Mouse (Mus musculus): ENCODE results near the gene Ndufa13. TPM values are rescaled to one million over a fixed set of nuclear protein-coding genes. Genes with fewer than 3 reads are reported as not detected.

Gene Ndufa13
- polyA plus RNA-seq, 1 experiment from 2014 or later, result 205 TPM

DNA sequence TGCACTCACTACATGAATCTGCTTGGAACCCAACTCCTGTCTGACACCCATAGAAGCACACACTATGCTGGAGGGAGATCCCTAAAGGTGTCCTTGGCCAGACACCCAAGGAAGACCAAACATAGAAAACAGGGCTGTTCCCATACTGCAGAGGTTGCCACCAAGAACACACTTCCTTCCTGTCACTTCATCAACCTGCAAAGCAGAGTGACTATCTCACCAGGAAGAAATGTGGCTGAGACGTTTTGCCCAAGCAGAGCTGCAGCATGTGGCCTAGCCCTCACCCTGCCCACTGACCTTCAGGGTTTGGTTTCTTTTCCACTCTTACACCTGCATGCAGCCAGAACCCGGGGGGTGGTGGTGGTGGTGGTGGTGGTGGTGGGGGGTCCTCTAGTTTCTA is 31.5 kb upstream of the Ndufa13 start:
- WGBS, result 69% methylated on average over 2 of the region's 2 CpGs
- Histone ChIP-seq H3K4me3 (ENCODE audit: low read depth, low read length) (no peak overlapping the region), H3K9ac (ENCODE audit: low read length) (no peak overlapping the region), H3K4me2 (replicated peaks; ENCODE audit: low read depth) (no peak overlapping the region), H3K4me1 (replicated peaks; ENCODE audit: control insufficient read depth, insufficient read depth) (0 out of 2 replicates have a peak, but pooled peaks cover 2% of the 10 kb centered on the region), H3K27me3 (ENCODE audit: control insufficient read depth, insufficient read depth, low read length) (no peaks in the 10 kb centered on the region), H3K9me3 (ENCODE audit: control insufficient read depth, low read length) (no peaks in the 10 kb centered on the region), H3K36me3 (ENCODE audit: control insufficient read depth, insufficient read depth, low read length) (no peaks in the 10 kb centered on the region), H3K27ac (replicated peaks) (no peak overlapping the region; the same call in 1 of the 2 replicates)
- TF ChIP-seq CTCF (IDR thresholded peaks at IDR 0.05; ENCODE audit: low read depth) (no peak), EP300 (optimal IDR thresholded peaks at IDR 0.05) (no peak)
- DNase-seq (ENCODE audit: low spot score) (no peak), ATAC-seq (ENCODE audit: low FRiP score, low TSS enrichment) (no peak)

GRCm38 (mm10) chr8:69926901-69927300 is 24.5 kb upstream of the Ndufa13 start:
- TF ChIP-seq CTCF (IDR thresholded peaks at IDR 0.05; ENCODE audit: low read depth), result no peak
- TF ChIP-seq EP300 (optimal IDR thresholded peaks at IDR 0.05), result no peak
- H3K36me3 ChIP-seq (ENCODE audit: control insufficient read depth, insufficient read depth, low read length), result no peaks in the 10 kb centered on the region; the same call in 1 of the 2 replicates
- H3K9ac ChIP-seq (ENCODE audit: low read length), result no peak overlapping the region
- no peak overlapping the region for H3K27ac ChIP-seq (replicated peaks)
- H3K9me3 ChIP-seq (ENCODE audit: control insufficient read depth, low read length), result no peaks in the 10 kb centered on the region
- ATAC-seq (ENCODE audit: low FRiP score, low TSS enrichment) (no peak), DNase-seq (ENCODE audit: low spot score) (no peak)
- no peak overlapping the region for H3K4me2 ChIP-seq (replicated peaks; ENCODE audit: low read depth)
- no peaks in the 10 kb centered on the region for H3K4me1 ChIP-seq (replicated peaks; ENCODE audit: control insufficient read depth, insufficient read depth)
- no peaks in the 10 kb centered on the region for H3K27me3 ChIP-seq (ENCODE audit: control insufficient read depth, insufficient read depth, low read length)
- H3K4me3 ChIP-seq (ENCODE audit: low read depth, low read length), result no peak overlapping the region

- Histone ChIP-seq H3K4me2 (replicated peaks; ENCODE audit: low read depth) (no peak overlapping the region), H3K4me3 (ENCODE audit: low read depth, low read length) (no peak overlapping the region), H3K36me3 (ENCODE audit: control insufficient read depth, insufficient read depth, low read length) (no peaks in the 10 kb centered on the region; the same call in 1 of the 2 replicates), H3K27ac (replicated peaks) (no peak overlapping the region), H3K9ac (ENCODE audit: low read length) (no peak overlapping the region), H3K9me3 (ENCODE audit: control insufficient read depth, low read length) (no peaks in the 10 kb centered on the region), H3K4me1 (replicated peaks; ENCODE audit: control insufficient read depth, insufficient read depth) (no peaks in the 10 kb centered on the region), H3K27me3 (ENCODE audit: control insufficient read depth, insufficient read depth, low read length) (no peaks in the 10 kb centered on the region)
- ATAC-seq (ENCODE audit: low FRiP score, low TSS enrichment) (no peak), DNase-seq (ENCODE audit: low spot score) (no peak)
- TF ChIP-seq EP300 (optimal IDR thresholded peaks at IDR 0.05) (no peak), CTCF (IDR thresholded peaks at IDR 0.05; ENCODE audit: low read depth) (no peak)
- WGBS, result 60% methylated on average over 1 of the region's 1 CpGs
Measured at GRCm38 (mm10) chr8:69923986-69924385, 21.6 kb upstream of the Ndufa13 start.

GRCm38 (mm10) chr8:69921141-69921540 is 18.8 kb upstream of the Ndufa13 start:
- DNase-seq (ENCODE audit: low spot score) (no peak), ATAC-seq (ENCODE audit: low FRiP score, low TSS enrichment) (no peak)
- H3K4me2 ChIP-seq (replicated peaks; ENCODE audit: low read depth), result no peak overlapping the region
- TF ChIP-seq EP300 (optimal IDR thresholded peaks at IDR 0.05) (no peak), CTCF (IDR thresholded peaks at IDR 0.05; ENCODE audit: low read depth) (no peak)
- H3K4me3 ChIP-seq (ENCODE audit: low read depth, low read length), result no peak overlapping the region
- H3K36me3 ChIP-seq (ENCODE audit: control insufficient read depth, insufficient read depth, low read length), result peaks cover 4% of the 10 kb centered on the region
- no peaks in the 10 kb centered on the region for H3K27me3 ChIP-seq (ENCODE audit: control insufficient read depth, insufficient read depth, low read length)
- WGBS, result 80% methylated on average over 2 of the region's 2 CpGs
- H3K4me1 ChIP-seq (replicated peaks; ENCODE audit: control insufficient read depth, insufficient read depth), result no peaks in the 10 kb centered on the region
- no peak overlapping the region for H3K9ac ChIP-seq (ENCODE audit: low read length)
- peak overlapping the region; percentile 49; the same call in 1 of the 2 replicates for H3K27ac ChIP-seq (replicated peaks)
- H3K9me3 ChIP-seq (ENCODE audit: control insufficient read depth, low read length), result no peaks in the 10 kb centered on the region

- Histone ChIP-seq H3K9me3 (ENCODE audit: control insufficient read depth, low read length) (no peaks in the 10 kb centered on the region), H3K27me3 (ENCODE audit: control insufficient read depth, insufficient read depth, low read length) (no peaks in the 10 kb centered on the region), H3K36me3 (ENCODE audit: control insufficient read depth, insufficient read depth, low read length) (peaks cover 12% of the 10 kb centered on the region), H3K27ac (replicated peaks) (peak overlapping the region; percentile 49; the same call in 1 of the 2 replicates), H3K4me2 (replicated peaks; ENCODE audit: low read depth) (no peak overlapping the region), H3K9ac (ENCODE audit: low read length) (no peak overlapping the region), H3K4me1 (replicated peaks; ENCODE audit: control insufficient read depth, insufficient read depth) (no peaks in the 10 kb centered on the region), H3K4me3 (ENCODE audit: low read depth, low read length) (no peak overlapping the region)
- WGBS, result 36% methylated on average over 11 of the region's 11 CpGs
- peak; percentile 63; the same call in 1 of the 2 replicates for ATAC-seq (ENCODE audit: low FRiP score, low TSS enrichment)
- TF ChIP-seq EP300 (optimal IDR thresholded peaks at IDR 0.05) (no peak), CTCF (IDR thresholded peaks at IDR 0.05; ENCODE audit: low read depth) (no peak)
- DNase-seq (ENCODE audit: low spot score), result peak; percentile 30
Measured at GRCm38 (mm10) chr8:69919876-69920662, 17.7 kb upstream of the Ndufa13 start.

DNA sequence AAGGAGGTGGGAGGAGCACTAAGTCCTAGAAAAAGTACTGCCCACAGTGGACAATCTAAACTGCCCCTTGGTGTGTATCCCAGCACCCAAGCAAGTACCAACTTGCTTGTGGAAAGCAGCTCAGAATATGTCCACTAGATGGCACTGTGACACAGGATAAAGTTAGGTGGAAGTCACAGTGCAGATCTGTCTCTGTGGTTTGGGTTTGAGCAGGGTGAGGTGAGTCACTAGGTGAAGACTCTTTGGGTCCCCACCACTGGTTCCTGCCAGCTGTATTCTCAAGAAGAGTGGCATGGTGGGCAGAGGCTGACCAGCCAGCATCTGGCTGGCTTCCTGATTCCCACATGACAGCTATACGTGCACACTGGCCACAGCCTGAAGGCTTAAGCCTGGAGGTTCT is 16.7 kb upstream of the Ndufa13 start:
- 39% methylated on average over 1 of the region's 1 CpGs for WGBS
- Histone ChIP-seq H3K27ac (replicated peaks) (no peak overlapping the region), H3K27me3 (ENCODE audit: control insufficient read depth, insufficient read depth, low read length) (no peaks in the 10 kb centered on the region), H3K36me3 (ENCODE audit: control insufficient read depth, insufficient read depth, low read length) (peaks cover 16% of the 10 kb centered on the region), H3K4me3 (ENCODE audit: low read depth, low read length) (no peak overlapping the region), H3K4me2 (replicated peaks; ENCODE audit: low read depth) (no peak overlapping the region), H3K9me3 (ENCODE audit: control insufficient read depth, low read length) (no peaks in the 10 kb centered on the region), H3K4me1 (replicated peaks; ENCODE audit: control insufficient read depth, insufficient read depth) (no peaks in the 10 kb centered on the region), H3K9ac (ENCODE audit: low read length) (no peak overlapping the region)
- no peak for TF ChIP-seq EP300 (optimal IDR thresholded peaks at IDR 0.05)
- TF ChIP-seq CTCF (IDR thresholded peaks at IDR 0.05; ENCODE audit: low read depth), result peak; percentile 96
- ATAC-seq (ENCODE audit: low FRiP score, low TSS enrichment) (peak; percentile 61), DNase-seq (ENCODE audit: low spot score) (peak; percentile 70)

Data from stomach, postnatal 0 days (tissue).